Mouse (Mus musculus) liver, embryonic 11.5 days (tissue): ENCODE data around the gene Etv3. TPM values are rescaled to one million over a fixed set of nuclear protein-coding genes. Genes with fewer than 3 reads are reported as not detected.
"Not testable (repeated sequence)": the region's sequence is repeated elsewhere in the genome, so short reads cannot be mapped to it uniquely, and the experiment has no call there.

Experiments used
- ATAC-seq: fragments of 200-750 bp; cut with Nextera tagmentation; replicated peaks from 2 replicates; pipeline ENCODE4 v1.8.0; 2017; ENCODE audit warnings: moderate number of reproducible peaks, mild to moderate bottlenecking, moderate TSS enrichment, moderate library complexity; ENCODE audit not compliant: low FRiP score
- DNase-seq: peaks from one replicate; pipeline ENCODE4 v3.0.0-alpha.2; 2017; ENCODE audit warnings: low spot score
- H3K27ac ChIP-seq: fragments of 300-500 bp; sonication (generic); 2 replicates; pipeline ENCODE4 v1.5.1; 2014; ENCODE audit warnings: mild to moderate bottlenecking, low read depth, low read length, control low read depth
- H3K27me3 ChIP-seq: fragments of 300-500 bp; sonication (generic); replicated peaks from 2 replicates; pipeline ENCODE4 v1.6.1; 2014; ENCODE audit warnings: low read length, mixed read lengths; ENCODE audit not compliant: control insufficient read depth, insufficient read depth
- H3K36me3 ChIP-seq: fragments of 300-500 bp; sonication (generic); 2 replicates; pipeline ENCODE4 v1.6.1; 2014; ENCODE audit warnings: mild to moderate bottlenecking, low read length, moderate library complexity, mixed read lengths; ENCODE audit not compliant: control insufficient read depth, insufficient read depth
- H3K4me1 ChIP-seq: fragments of 300-500 bp; sonication (generic); replicated peaks from 2 replicates; pipeline ENCODE4 v1.6.1; 2014; ENCODE audit warnings: low read length, mixed read lengths; ENCODE audit not compliant: control insufficient read depth, insufficient read depth
- H3K4me2 ChIP-seq: fragments of 300-500 bp; sonication (generic); 2 replicates; pipeline ENCODE4 v1.6.1; 2014; ENCODE audit warnings: mild to moderate bottlenecking, control low read depth, moderate library complexity
- H3K4me3 ChIP-seq: fragments of 300-500 bp; sonication (generic); 2 replicates; pipeline ENCODE4 v1.5.1; 2014; ENCODE audit warnings: low read depth, low read length, control low read depth
- H3K9ac ChIP-seq: fragments of 300-500 bp; sonication (generic); 2 replicates; pipeline ENCODE4 v1.6.1; 2014; ENCODE audit warnings: low read depth, low read length, control low read depth
- H3K9me3 ChIP-seq: fragments of 300-500 bp; sonication (generic); 2 replicates; pipeline ENCODE4 v1.6.1; 2016; ENCODE audit warnings: low read length, inconsistent platforms, mixed read lengths; ENCODE audit not compliant: control insufficient read depth
- WGBS: fragments of 180-500 bp; shearing (Covaris S2); extraction: QIAGEN DNeasy Blood & Tissue Kit; methylation state at CpG from one replicate; pipeline ENCODE4 v1.1.7; 2014; 5-methylcytosine and 5-hydroxymethylcytosine counted together
- polyA plus RNA-seq: library from polyadenylated mRNA; unstranded; fragments of >200 nt; fragmentation: Nextera tagmentation; extraction: Ambion mirVana; gene quantifications from 2 replicates; pipeline ENCODE4 v1.2.1, GENCODE M21; 2014

Etv3 gene
- polyA plus RNA-seq, 1 experiment from 2014 or later = 7.3 TPM

GRCm38 (mm10) chr3:87542481-87543215, 17.4 kb downstream of the Etv3 start:
- WGBS = 80% methylated on average over 7 of the region's 7 CpGs
- H3K4me3 ChIP-seq = no peak overlapping the region
- H3K4me1 ChIP-seq = peaks cover 12% of the 10 kb centered on the region
- H3K36me3 ChIP-seq = 0 out of 2 replicates have a peak, but pooled peaks cover 2% of the 10 kb centered on the region
- H3K9me3 ChIP-seq = no peaks in the 10 kb centered on the region
- no peak overlapping the region for H3K9ac ChIP-seq
- H3K4me2 ChIP-seq = no peak overlapping the region
- H3K27ac ChIP-seq = no peak overlapping the region
- ATAC-seq (no peak), DNase-seq (no peak)
- H3K27me3 ChIP-seq = no peaks in the 10 kb centered on the region

GRCm38 (mm10) chr3:87545554-87545953, 20.3 kb downstream of the Etv3 start:
- H3K27me3 ChIP-seq = peaks cover 8% of the 10 kb centered on the region
- ATAC-seq (no peak), DNase-seq (no peak)
- no peak overlapping the region for H3K27ac ChIP-seq
- no peak overlapping the region for H3K4me3 ChIP-seq
- H3K9ac ChIP-seq = no peak overlapping the region
- no peaks in the 10 kb centered on the region for H3K9me3 ChIP-seq
- H3K4me1 ChIP-seq = peaks cover 6% of the 10 kb centered on the region; the same call in 1 of the 2 replicates
- H3K4me2 ChIP-seq = no peak overlapping the region
- H3K36me3 ChIP-seq = 0 out of 2 replicates have a peak, but pooled peaks cover 2% of the 10 kb centered on the region
- WGBS = 89% methylated on average over 3 of the region's 3 CpGs

- Histone ChIP-seq H3K9ac (no peak overlapping the region), H3K4me3 (no peak overlapping the region), H3K9me3 (no peaks in the 10 kb centered on the region), H3K27me3 (peaks cover 14% of the 10 kb centered on the region), H3K36me3 (no peaks in the 10 kb centered on the region), H3K27ac (no peak overlapping the region), H3K4me1 (0 out of 2 replicates have a peak, but pooled peaks cover 2% of the 10 kb centered on the region), H3K4me2 (no peak overlapping the region)
- no peak for DNase-seq
- ATAC-seq = no peak
- 78% methylated on average over 10 of the region's 10 CpGs for WGBS
These were observed 21.1 kb downstream of the Etv3 start for GRCm38 (mm10) chr3:87546291-87546721.

GRCm38 (mm10) chr3:87549908-87550307, 24.7 kb downstream of the Etv3 start:
- no peak overlapping the region for H3K4me3 ChIP-seq
- no peak overlapping the region for H3K4me2 ChIP-seq
- WGBS = 36% methylated on average over 14 of the region's 14 CpGs
- H3K9ac ChIP-seq = no peak overlapping the region
- no peaks in the 10 kb centered on the region for H3K9me3 ChIP-seq
- H3K27ac ChIP-seq = no peak overlapping the region
- peaks cover 15% of the 10 kb centered on the region for H3K27me3 ChIP-seq
- no peaks in the 10 kb centered on the region for H3K36me3 ChIP-seq
- ATAC-seq (no peak), DNase-seq (no peak)
- H3K4me1 ChIP-seq = no peaks in the 10 kb centered on the region

- Histone ChIP-seq H3K4me1 (no peaks in the 10 kb centered on the region), H3K4me2 (no peak overlapping the region), H3K36me3 (no peaks in the 10 kb centered on the region), H3K27me3 (peaks cover 15% of the 10 kb centered on the region), H3K9me3 (no peaks in the 10 kb centered on the region), H3K4me3 (no peak overlapping the region), H3K9ac (no peak overlapping the region), H3K27ac (no peak overlapping the region)
- no peak for DNase-seq
- WGBS = 82% methylated on average over 4 of the region's 4 CpGs
- ATAC-seq = no peak
These were observed 27.1 kb downstream of the Etv3 start for GRCm38 (mm10) chr3:87552327-87552726.

GRCm38 (mm10) chr3:87553196-87553935, 28.2 kb downstream of the Etv3 start:
- WGBS = 78% methylated on average over 11 of the region's 11 CpGs
- H3K27me3 ChIP-seq = peaks cover 15% of the 10 kb centered on the region
- ATAC-seq (no peak), DNase-seq (no peak)
- no peak overlapping the region for H3K4me3 ChIP-seq
- no peak overlapping the region for H3K4me2 ChIP-seq
- H3K9me3 ChIP-seq = no peaks in the 10 kb centered on the region
- H3K27ac ChIP-seq = no peak overlapping the region
- no peaks in the 10 kb centered on the region for H3K4me1 ChIP-seq
- H3K9ac ChIP-seq = no peak overlapping the region
- no peaks in the 10 kb centered on the region for H3K36me3 ChIP-seq

- H3K9ac ChIP-seq, H3K36me3 ChIP-seq, H3K9me3 ChIP-seq, H3K4me3 ChIP-seq, ATAC-seq, H3K4me2 ChIP-seq, H3K4me1 ChIP-seq, H3K27ac ChIP-seq, DNase-seq: not testable (repeated sequence)
- peaks cover 13% of the 10 kb centered on the region for H3K27me3 ChIP-seq
- 75% methylated on average over 10 of the region's 13 CpGs for WGBS
These were observed 29.7 kb downstream of the Etv3 start for GRCm38 (mm10) chr3:87554859-87555258.

GRCm38 (mm10) chr3:87556109-87556531, 30.9 kb downstream of the Etv3 start:
- no peak overlapping the region for H3K4me3 ChIP-seq
- ATAC-seq = no peak
- H3K9ac ChIP-seq = no peak overlapping the region
- WGBS = 61% methylated on average over 3 of the region's 3 CpGs
- no peak overlapping the region for H3K27ac ChIP-seq
- H3K27me3 ChIP-seq = peaks cover 3% of the 10 kb centered on the region; the same call in 1 of the 2 replicates
- no peaks in the 10 kb centered on the region for H3K9me3 ChIP-seq
- DNase-seq = no peak
- no peak overlapping the region for H3K4me2 ChIP-seq
- no peaks in the 10 kb centered on the region for H3K36me3 ChIP-seq
- no peaks in the 10 kb centered on the region for H3K4me1 ChIP-seq
